Mouse (Mus musculus): ENCODE results near the gene Gm45062. TPM values are rescaled to one million over a fixed set of nuclear protein-coding genes. Genes with fewer than 3 reads are reported as not detected.

Gene Gm45062
- polyA plus RNA-seq, 1 experiment from 2014 or later: 5.5 TPM

DNA sequence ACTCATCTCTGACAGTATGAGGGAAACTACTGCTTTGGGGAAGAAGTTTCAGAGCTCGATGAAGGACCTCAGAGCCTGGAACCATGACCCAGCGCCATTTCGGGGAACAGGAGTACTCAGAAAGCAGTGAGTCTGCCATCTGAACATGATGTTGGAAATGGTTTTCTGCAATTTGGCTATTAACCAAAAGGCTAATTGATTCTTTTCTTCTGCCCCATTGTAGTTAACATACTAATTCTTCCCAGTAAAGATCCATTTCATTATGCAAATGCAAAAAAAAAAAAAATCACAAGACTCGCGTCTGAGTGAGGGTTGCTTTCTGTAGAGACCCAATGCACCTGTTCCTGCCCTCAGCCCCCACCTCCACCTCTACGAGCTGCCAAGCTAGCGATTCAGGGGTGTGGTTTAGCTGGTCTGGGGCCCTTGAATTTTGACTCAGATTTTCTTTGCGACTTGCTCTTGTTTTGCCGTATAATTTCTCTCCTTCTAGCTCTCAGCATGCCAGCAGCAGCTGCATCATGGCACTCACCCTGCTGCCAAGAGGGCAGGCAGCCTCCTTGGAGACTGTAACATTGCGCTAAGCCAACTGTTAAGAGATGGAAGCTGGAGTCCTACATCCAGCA is 162.8 kb downstream of the Gm45062 start:
- Histone ChIP-seq H3K36me3 (ENCODE audit: control insufficient read depth, insufficient read depth, low read length) (no peaks in the 10 kb centered on the region), H3K9ac (ENCODE audit: low read depth, low read length) (no peak overlapping the region), H3K9me3 (ENCODE audit: control insufficient read depth, low read length) (no peaks in the 10 kb centered on the region), H3K4me2 (replicated peaks; ENCODE audit: low read depth, low read length) (no peak overlapping the region), H3K27me3 (ENCODE audit: control insufficient read depth, insufficient read depth, low read length) (no peaks in the 10 kb centered on the region), H3K27ac (ENCODE audit: low read depth, low read length) (no peak overlapping the region), H3K4me3 (ENCODE audit: low read length) (no peak overlapping the region), H3K4me1 (ENCODE audit: control insufficient read depth, insufficient read depth, low read length) (no peaks in the 10 kb centered on the region; the same call in 1 of the 2 replicates)
- WGBS: 75% methylated on average over 10 of the region's 10 CpGs
- no peak for ATAC-seq (ENCODE audit: low FRiP score, low TSS enrichment)

DNA sequence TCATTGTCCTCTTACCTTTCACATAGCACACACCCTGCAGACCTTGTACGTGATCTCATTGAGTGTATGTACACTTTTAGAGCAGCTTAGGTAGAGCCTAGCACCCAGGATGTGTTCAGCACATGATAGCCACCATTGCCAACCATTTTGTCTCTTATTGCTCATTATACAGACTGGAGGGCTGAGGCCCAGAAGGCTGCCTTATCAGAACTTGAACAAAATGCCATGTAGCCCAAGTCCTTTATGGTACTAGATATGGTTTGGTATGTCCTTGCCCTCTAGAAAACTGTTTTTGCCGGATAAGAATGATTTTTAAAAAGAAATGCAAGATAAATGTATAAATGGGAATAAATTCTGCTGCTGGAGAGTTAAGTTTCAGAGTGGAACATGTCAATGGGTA is 163.9 kb downstream of the Gm45062 start:
- H3K4me2 ChIP-seq (replicated peaks; ENCODE audit: low read depth, low read length): no peak overlapping the region
- no peaks in the 10 kb centered on the region for H3K9me3 ChIP-seq (ENCODE audit: control insufficient read depth, low read length)
- no peak overlapping the region for H3K9ac ChIP-seq (ENCODE audit: low read depth, low read length)
- 90% methylated on average over 2 of the region's 2 CpGs for WGBS
- H3K27ac ChIP-seq (ENCODE audit: low read depth, low read length): no peak overlapping the region
- no peak overlapping the region for H3K4me3 ChIP-seq (ENCODE audit: low read length)
- H3K4me1 ChIP-seq (ENCODE audit: control insufficient read depth, insufficient read depth, low read length): no peaks in the 10 kb centered on the region; the same call in 1 of the 2 replicates
- ATAC-seq (ENCODE audit: low FRiP score, low TSS enrichment): no peak
- no peaks in the 10 kb centered on the region for H3K27me3 ChIP-seq (ENCODE audit: control insufficient read depth, insufficient read depth, low read length)
- no peaks in the 10 kb centered on the region for H3K36me3 ChIP-seq (ENCODE audit: control insufficient read depth, insufficient read depth, low read length)

DNA sequence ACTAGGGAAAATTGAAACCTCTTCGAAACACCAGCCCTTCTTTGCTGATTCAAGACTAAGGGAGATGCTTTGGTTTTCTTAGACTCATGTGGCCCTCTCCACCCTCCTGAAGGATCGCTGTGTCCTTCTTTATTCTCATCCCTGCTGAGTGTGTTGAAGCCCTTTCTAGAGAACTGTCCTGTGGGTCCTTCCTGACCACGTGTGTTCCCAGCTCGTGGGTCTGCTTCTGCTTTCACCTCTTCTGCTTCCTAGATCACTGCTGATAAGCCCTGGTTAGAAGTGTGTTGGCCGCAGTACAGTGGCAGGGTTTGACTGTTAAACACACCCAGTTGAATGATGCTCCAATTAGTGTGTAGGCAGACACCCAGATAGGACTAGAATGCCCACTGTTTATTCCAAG is 168.4 kb downstream of the Gm45062 start:
- no peak for ATAC-seq (ENCODE audit: low FRiP score, low TSS enrichment)
- WGBS: 77% methylated on average over 5 of the region's 5 CpGs
- no peaks in the 10 kb centered on the region for H3K36me3 ChIP-seq (ENCODE audit: control insufficient read depth, insufficient read depth, low read length)
- no peak overlapping the region for H3K4me3 ChIP-seq (ENCODE audit: low read length)
- H3K4me2 ChIP-seq (replicated peaks; ENCODE audit: low read depth, low read length): no peak overlapping the region
- no peak overlapping the region for H3K9ac ChIP-seq (ENCODE audit: low read depth, low read length)
- H3K9me3 ChIP-seq (ENCODE audit: control insufficient read depth, low read length): no peaks in the 10 kb centered on the region
- no peaks in the 10 kb centered on the region for H3K27me3 ChIP-seq (ENCODE audit: control insufficient read depth, insufficient read depth, low read length)
- H3K27ac ChIP-seq (ENCODE audit: low read depth, low read length): no peak overlapping the region
- H3K4me1 ChIP-seq (ENCODE audit: control insufficient read depth, insufficient read depth, low read length): no peaks in the 10 kb centered on the region

DNA sequence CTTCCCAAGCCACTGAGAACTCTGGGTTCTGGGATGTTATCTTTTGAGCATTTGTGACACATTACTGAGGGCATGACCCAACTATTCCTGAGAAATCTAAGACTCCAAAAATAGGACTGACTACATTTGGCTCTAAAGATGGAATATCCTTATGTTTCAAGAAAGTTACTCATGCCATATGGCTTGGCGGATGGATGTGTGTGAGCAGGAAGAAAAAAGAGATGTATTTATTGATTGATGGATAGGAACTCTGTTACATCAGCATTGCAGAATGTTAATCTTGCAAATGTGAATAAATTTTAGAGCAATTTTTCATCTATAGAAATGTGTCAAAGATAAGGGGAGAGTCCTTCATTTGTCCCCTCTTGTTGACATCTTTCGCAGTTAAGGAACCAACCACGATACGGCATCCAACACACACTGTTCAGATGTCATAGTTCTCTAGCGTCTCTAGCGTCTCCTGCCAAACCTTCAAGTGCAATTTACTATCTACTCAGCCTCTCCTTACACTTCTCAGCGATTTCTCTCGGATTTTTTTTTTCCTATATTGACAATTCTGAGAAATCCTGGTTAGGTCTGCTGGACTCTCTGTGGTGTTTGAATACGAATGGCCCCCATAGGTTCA is 171.5 kb downstream of the Gm45062 start:
- Histone ChIP-seq H3K4me2 (replicated peaks; ENCODE audit: low read depth, low read length) (no peak overlapping the region), H3K27me3 (ENCODE audit: control insufficient read depth, insufficient read depth, low read length) (no peaks in the 10 kb centered on the region), H3K9me3 (ENCODE audit: control insufficient read depth, low read length) (no peaks in the 10 kb centered on the region), H3K9ac (ENCODE audit: low read depth, low read length) (no peak overlapping the region), H3K27ac (ENCODE audit: low read depth, low read length) (no peak overlapping the region), H3K4me1 (ENCODE audit: control insufficient read depth, insufficient read depth, low read length) (no peaks in the 10 kb centered on the region), H3K4me3 (ENCODE audit: low read length) (no peak overlapping the region), H3K36me3 (ENCODE audit: control insufficient read depth, insufficient read depth, low read length) (no peaks in the 10 kb centered on the region)
- ATAC-seq (ENCODE audit: low FRiP score, low TSS enrichment): no peak
- WGBS: 91% methylated on average over 9 of the region's 9 CpGs

DNA sequence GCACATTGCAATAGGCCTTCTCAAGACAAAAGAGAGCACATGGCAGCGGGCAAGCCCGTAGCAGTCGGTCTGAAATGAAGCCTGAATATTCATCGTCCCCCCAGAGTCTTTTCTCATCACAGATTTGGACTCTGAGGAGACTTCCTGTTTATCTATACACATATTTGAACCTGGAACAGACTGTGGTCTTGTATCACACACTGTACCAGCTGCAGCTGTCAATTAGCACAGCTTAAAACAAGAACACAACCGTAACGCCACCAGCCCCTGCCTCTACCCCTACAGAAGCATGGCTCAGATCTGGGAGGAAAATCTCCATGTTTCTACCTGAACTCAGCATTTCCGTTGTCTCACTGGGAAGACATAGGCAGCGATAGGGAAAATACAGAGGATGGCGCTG is 173.9 kb downstream of the Gm45062 start:
- Histone ChIP-seq H3K27ac (ENCODE audit: low read depth, low read length) (no peak overlapping the region), H3K4me3 (ENCODE audit: low read length) (no peak overlapping the region), H3K4me2 (replicated peaks; ENCODE audit: low read depth, low read length) (no peak overlapping the region), H3K9me3 (ENCODE audit: control insufficient read depth, low read length) (no peaks in the 10 kb centered on the region), H3K36me3 (ENCODE audit: control insufficient read depth, insufficient read depth, low read length) (no peaks in the 10 kb centered on the region), H3K4me1 (ENCODE audit: control insufficient read depth, insufficient read depth, low read length) (no peaks in the 10 kb centered on the region), H3K27me3 (ENCODE audit: control insufficient read depth, insufficient read depth, low read length) (no peaks in the 10 kb centered on the region), H3K9ac (ENCODE audit: low read depth, low read length) (no peak overlapping the region)
- no peak for ATAC-seq (ENCODE audit: low FRiP score, low TSS enrichment)
- WGBS: 89% methylated on average over 9 of the region's 9 CpGs

DNA sequence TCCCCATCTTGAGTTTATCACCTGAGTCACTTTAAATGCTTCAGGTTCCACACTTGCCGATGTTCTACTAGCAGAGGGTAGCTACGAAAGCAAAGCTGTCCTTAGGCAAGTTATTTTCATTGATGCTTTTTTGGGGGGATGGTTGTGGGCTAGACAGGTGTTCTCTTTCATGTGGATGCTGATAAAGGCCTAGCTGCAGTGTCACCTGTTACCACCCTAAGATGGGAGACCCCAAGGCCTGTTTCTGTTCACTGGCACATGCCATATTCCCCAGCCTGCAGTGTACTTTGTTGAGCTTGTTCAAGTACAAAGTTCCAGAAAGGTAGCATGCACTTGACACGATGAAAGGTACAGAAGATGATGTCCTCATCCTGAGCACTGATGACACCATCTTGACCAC is 178.7 kb downstream of the Gm45062 start:
- Histone ChIP-seq H3K27me3 (ENCODE audit: control insufficient read depth, insufficient read depth, low read length) (no peaks in the 10 kb centered on the region), H3K4me2 (replicated peaks; ENCODE audit: low read depth, low read length) (no peak overlapping the region), H3K27ac (ENCODE audit: low read depth, low read length) (no peak overlapping the region), H3K9me3 (ENCODE audit: control insufficient read depth, low read length) (no peaks in the 10 kb centered on the region), H3K4me3 (ENCODE audit: low read length) (no peak overlapping the region), H3K36me3 (ENCODE audit: control insufficient read depth, insufficient read depth, low read length) (no peaks in the 10 kb centered on the region), H3K4me1 (ENCODE audit: control insufficient read depth, insufficient read depth, low read length) (no peaks in the 10 kb centered on the region), H3K9ac (ENCODE audit: low read depth, low read length) (no peak overlapping the region)
- WGBS: 89% methylated on average over 3 of the region's 3 CpGs
- no peak for ATAC-seq (ENCODE audit: low FRiP score, low TSS enrichment)

DNA sequence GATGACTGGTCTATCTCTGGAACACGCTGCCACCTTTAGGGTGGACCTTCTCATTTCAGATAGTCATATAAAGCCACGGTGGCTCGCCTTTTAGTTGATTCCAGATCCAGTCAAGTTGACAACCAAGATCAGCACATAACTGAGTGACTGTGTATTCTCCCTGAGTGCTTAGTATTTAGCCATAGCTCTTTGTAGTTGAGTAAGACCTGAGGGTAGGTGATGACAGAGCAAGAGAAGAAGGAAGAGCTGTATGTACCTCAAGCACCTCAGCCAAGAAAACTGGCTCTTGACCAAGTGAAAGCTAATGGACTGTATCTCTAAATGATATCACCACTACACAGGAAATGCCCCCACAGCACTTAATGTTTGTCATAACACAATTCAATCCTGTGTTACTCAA is 182.6 kb downstream of the Gm45062 start:
- H3K9ac ChIP-seq (ENCODE audit: low read depth, low read length): no peak overlapping the region
- no peaks in the 10 kb centered on the region for H3K9me3 ChIP-seq (ENCODE audit: control insufficient read depth, low read length)
- no peak overlapping the region for H3K4me2 ChIP-seq (replicated peaks; ENCODE audit: low read depth, low read length)
- ATAC-seq (ENCODE audit: low FRiP score, low TSS enrichment): no peak
- H3K27me3 ChIP-seq (ENCODE audit: control insufficient read depth, insufficient read depth, low read length): no peaks in the 10 kb centered on the region
- no peak overlapping the region for H3K4me3 ChIP-seq (ENCODE audit: low read length)
- no peaks in the 10 kb centered on the region for H3K4me1 ChIP-seq (ENCODE audit: control insufficient read depth, insufficient read depth, low read length)
- H3K27ac ChIP-seq (ENCODE audit: low read depth, low read length): no peak overlapping the region
- no peaks in the 10 kb centered on the region for H3K36me3 ChIP-seq (ENCODE audit: control insufficient read depth, insufficient read depth, low read length)
- WGBS: 89% methylated on average over 3 of the region's 3 CpGs

DNA sequence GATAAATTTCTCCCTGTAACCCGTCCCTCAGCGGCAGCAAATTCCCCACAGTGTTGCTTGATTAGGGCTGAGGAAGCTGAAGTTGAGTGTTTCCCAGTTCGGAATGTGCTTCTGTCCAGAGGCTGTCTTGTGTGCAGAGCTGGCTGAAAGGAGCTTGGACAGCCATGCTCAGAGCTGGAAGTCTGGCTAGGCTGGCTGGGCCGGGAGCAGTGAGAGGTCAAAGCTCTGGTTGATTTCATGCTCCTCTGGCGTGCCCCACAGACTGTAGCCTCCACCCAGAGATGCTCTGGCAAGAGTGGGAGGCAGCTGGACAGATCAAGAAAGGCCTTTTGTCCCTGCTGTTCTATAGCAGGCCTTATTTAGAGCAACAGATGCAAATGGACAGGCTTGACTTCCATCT is 187.5 kb downstream of the Gm45062 start:
- no peaks in the 10 kb centered on the region for H3K9me3 ChIP-seq (ENCODE audit: control insufficient read depth, low read length)
- H3K27me3 ChIP-seq (ENCODE audit: control insufficient read depth, insufficient read depth, low read length): no peaks in the 10 kb centered on the region
- H3K36me3 ChIP-seq (ENCODE audit: control insufficient read depth, insufficient read depth, low read length): no peaks in the 10 kb centered on the region
- peak; percentile 46; the same call in 1 of the 2 replicates for ATAC-seq (ENCODE audit: low FRiP score, low TSS enrichment)
- WGBS: 39% methylated on average over 5 of the region's 5 CpGs
- no peaks in the 10 kb centered on the region for H3K4me1 ChIP-seq (ENCODE audit: control insufficient read depth, insufficient read depth, low read length)
- no peak overlapping the region for H3K4me3 ChIP-seq (ENCODE audit: low read length)
- H3K27ac ChIP-seq (ENCODE audit: low read depth, low read length): no peak overlapping the region
- H3K4me2 ChIP-seq (replicated peaks; ENCODE audit: low read depth, low read length): no peak overlapping the region
- no peak overlapping the region for H3K9ac ChIP-seq (ENCODE audit: low read depth, low read length)

DNA sequence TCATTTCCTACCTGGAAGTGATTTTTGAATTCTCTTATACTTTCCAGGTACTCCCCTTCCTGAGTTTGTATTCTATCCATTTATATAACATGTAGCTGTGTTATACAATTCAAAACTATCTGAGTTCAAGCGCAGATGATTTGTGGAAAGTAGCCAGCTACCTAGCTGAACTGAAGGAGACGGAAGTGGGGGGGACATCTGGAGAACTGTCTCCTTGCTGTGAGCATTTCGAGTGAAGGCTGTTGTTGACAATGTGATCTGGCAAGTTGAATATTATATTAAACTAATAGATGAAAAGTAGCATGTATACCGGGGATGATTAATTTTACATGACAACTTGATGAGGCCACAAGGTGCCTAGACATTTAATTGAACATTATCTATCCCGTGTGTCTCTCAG is 196.3 kb downstream of the Gm45062 start:
- no peaks in the 10 kb centered on the region for H3K27me3 ChIP-seq (ENCODE audit: control insufficient read depth, insufficient read depth, low read length)
- 85% methylated on average over 5 of the region's 5 CpGs for WGBS
- no peak overlapping the region for H3K9ac ChIP-seq (ENCODE audit: low read depth, low read length)
- H3K4me1 ChIP-seq (ENCODE audit: control insufficient read depth, insufficient read depth, low read length): no peaks in the 10 kb centered on the region
- H3K36me3 ChIP-seq (ENCODE audit: control insufficient read depth, insufficient read depth, low read length): no peaks in the 10 kb centered on the region
- no peak overlapping the region for H3K4me3 ChIP-seq (ENCODE audit: low read length)
- no peaks in the 10 kb centered on the region for H3K9me3 ChIP-seq (ENCODE audit: control insufficient read depth, low read length)
- no peak for ATAC-seq (ENCODE audit: low FRiP score, low TSS enrichment)
- no peak overlapping the region for H3K4me2 ChIP-seq (replicated peaks; ENCODE audit: low read depth, low read length)
- H3K27ac ChIP-seq (ENCODE audit: low read depth, low read length): no peak overlapping the region
